Mouse (Mus musculus) midbrain, embryonic 15.5 days (tissue): ENCODE measurements around the gene Unc13a. TPM values are rescaled to one million over a fixed set of nuclear protein-coding genes. Genes with fewer than 3 reads are reported as not detected.
A peak's percentile ranks its signal among the peaks of the same experiment; 100 is the strongest.
"Not testable (repeated sequence)": the region's sequence is repeated elsewhere in the genome, so short reads cannot be mapped to it uniquely, and the experiment has no call there.

Experiments
- ATAC-seq: fragments of 200-750 bp; cut with Nextera tagmentation; replicated peaks from 2 replicates; pipeline ENCODE4 v1.8.0; 2017; ENCODE audit warnings: moderate TSS enrichment
- H3K27ac ChIP-seq: fragments of 300-500 bp; sonication (generic); 2 replicates; pipeline ENCODE4 v1.5.1; 2015; ENCODE audit warnings: mild to moderate bottlenecking, inconsistent platforms
- H3K27me3 ChIP-seq: fragments of 300-500 bp; sonication (generic); replicated peaks from 2 replicates; pipeline ENCODE4 v1.6.1; 2015; ENCODE audit warnings: inconsistent platforms
- H3K36me3 ChIP-seq: fragments of 300-500 bp; sonication (generic); replicated peaks from 2 replicates; pipeline ENCODE4 v1.6.1; 2015; ENCODE audit warnings: inconsistent platforms
- H3K4me1 ChIP-seq: fragments of 300-500 bp; sonication (generic); 2 replicates; pipeline ENCODE4 v1.6.1; 2015; ENCODE audit warnings: inconsistent platforms
- H3K4me2 ChIP-seq: fragments of 300-500 bp; sonication (generic); 2 replicates; pipeline ENCODE4 v1.6.1; 2015; ENCODE audit warnings: inconsistent platforms, mild to moderate bottlenecking, moderate library complexity
- H3K4me3 ChIP-seq: fragments of 300-500 bp; sonication (generic); 2 replicates; pipeline ENCODE4 v1.5.1; 2015; ENCODE audit warnings: mild to moderate bottlenecking, inconsistent platforms
- H3K9ac ChIP-seq: fragments of 300-500 bp; sonication (generic); 2 replicates; pipeline ENCODE4 v1.6.1; 2015; ENCODE audit warnings: mild to moderate bottlenecking, inconsistent platforms
- H3K9me3 ChIP-seq: fragments of 300-500 bp; sonication (generic); 2 replicates; pipeline ENCODE4 v1.6.1; 2016; ENCODE audit warnings: inconsistent platforms
- WGBS: fragments of 180-500 bp; shearing (Covaris S2); methylation state at CpG from one replicate; pipeline ENCODE4 v1.1.7; 2015; ENCODE audit warnings: mixed read lengths; 5-methylcytosine and 5-hydroxymethylcytosine counted together
- polyA plus RNA-seq: library from polyadenylated mRNA; unstranded; fragments of >200 nt; fragmentation: Nextera tagmentation; extraction: Ambion mirVana; gene quantifications from 2 replicates; pipeline ENCODE4 v1.2.1, GENCODE M21; 2015

The Unc13a gene
- polyA plus RNA-seq = 26.9 and 27.4 TPM in 2 replicates

DNA sequence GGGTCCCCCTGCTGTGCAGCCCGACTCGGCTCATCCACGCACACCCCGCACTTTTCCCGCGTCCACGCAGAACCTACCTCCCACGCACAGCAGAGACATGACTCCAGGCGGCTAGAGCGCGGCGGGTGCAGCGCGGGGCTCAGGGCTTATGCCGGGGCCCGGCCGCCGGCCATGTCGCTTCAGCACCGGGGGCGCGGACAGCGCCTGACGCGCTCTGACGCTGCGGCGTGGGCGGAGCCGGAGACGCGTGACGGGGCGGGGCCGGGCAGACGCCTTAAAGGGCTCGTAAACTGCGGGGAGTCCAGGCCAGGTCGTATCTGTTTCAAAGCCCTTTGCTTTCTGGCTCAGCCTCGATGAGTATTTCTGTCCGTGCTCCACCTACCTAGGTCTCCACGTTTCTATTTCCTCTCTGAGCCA, at the start of gene Unc13a:
Unc13a (minus strand) TSS at position 209 of the 417 bp plus-strand sequence.
- peak within 1 kb of the TSS; percentile 96 for H3K27ac ChIP-seq
- under 1% methylated on average over 42 of the region's 42 CpGs for WGBS
- peak within 1 kb of the TSS; percentile 87 for H3K4me2 ChIP-seq
- ATAC-seq = peak; percentile 69
- H3K36me3 ChIP-seq = no peaks in the 10 kb centered on the region
- no peaks in the 10 kb centered on the region for H3K9me3 ChIP-seq
- H3K4me1 ChIP-seq = peaks cover 57% of the 10 kb centered on the region
- peak within 1 kb of the TSS; percentile 96 for H3K4me3 ChIP-seq
- H3K9ac ChIP-seq = peak within 1 kb of the TSS; percentile 85
- no peaks in the 10 kb centered on the region for H3K27me3 ChIP-seq

DNA sequence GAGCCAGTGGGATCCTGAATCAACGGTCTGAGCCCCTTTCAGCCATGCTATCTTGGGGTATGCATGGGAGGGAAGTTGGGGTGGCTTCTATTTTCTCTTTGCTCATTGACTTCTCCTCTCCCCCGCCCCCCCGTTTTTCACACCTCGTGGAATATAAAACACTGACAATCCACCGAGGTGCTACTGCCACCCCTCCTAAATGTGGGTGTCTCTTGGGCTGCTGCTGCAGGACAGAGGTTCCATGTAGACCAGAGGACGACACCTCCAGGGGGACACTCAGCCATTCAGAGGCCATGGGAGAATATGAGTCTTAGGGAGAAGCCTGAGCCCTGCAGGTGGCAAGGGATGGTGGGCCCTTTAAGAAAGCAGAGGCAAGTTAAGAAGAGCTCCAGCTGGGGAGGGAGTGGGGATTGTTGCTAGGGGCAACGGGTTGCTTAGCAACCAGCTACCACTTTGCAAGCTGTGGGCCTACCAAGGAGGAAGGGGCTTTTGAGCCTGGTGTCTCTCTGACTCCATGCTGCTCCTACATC, 48.4 kb upstream of the Unc13a start:
- no peaks in the 10 kb centered on the region for H3K27me3 ChIP-seq
- H3K9ac ChIP-seq = no peak overlapping the region
- peaks cover 72% of the 10 kb centered on the region for H3K4me1 ChIP-seq
- ATAC-seq = peak; percentile 81
- H3K27ac ChIP-seq = peak overlapping the region; percentile 85
- peaks cover 22% of the 10 kb centered on the region; the same call in 1 of the 2 replicates for H3K36me3 ChIP-seq
- 17% methylated on average over 7 of the region's 7 CpGs for WGBS
- no peaks in the 10 kb centered on the region for H3K9me3 ChIP-seq
- peak overlapping the region; percentile 41 for H3K4me2 ChIP-seq
- H3K4me3 ChIP-seq = peak overlapping the region; percentile 18

DNA sequence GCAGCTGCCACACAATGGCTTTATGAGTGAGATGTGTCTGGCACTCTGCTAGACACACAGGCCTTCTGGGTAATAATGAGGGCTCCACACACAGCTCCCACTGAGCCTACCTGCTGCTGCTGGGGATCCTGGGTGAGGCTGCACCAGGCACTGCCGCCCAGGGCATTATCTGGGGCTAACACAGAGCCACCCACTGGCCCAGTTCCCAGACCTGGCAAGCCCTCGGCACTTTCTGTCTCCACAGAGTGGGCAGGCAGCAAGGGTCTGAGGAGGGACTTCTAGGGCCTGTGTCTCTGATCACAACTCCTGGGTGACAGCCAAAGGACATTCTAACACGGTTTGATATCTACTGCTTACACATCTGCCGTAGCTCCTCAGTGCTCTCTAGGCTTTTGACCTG, 47.7 kb upstream of the Unc13a start:
- peaks cover 65% of the 10 kb centered on the region for H3K4me1 ChIP-seq
- whole genome bisulfite sequencing = 28% methylated on average over 4 of the region's 4 CpGs
- peaks cover 22% of the 10 kb centered on the region; the same call in 1 of the 2 replicates for H3K36me3 ChIP-seq
- no peaks in the 10 kb centered on the region for H3K27me3 ChIP-seq
- H3K9ac ChIP-seq = no peak overlapping the region
- H3K27ac ChIP-seq = peak overlapping the region; percentile 85
- no peaks in the 10 kb centered on the region for H3K9me3 ChIP-seq
- no peak overlapping the region for H3K4me3 ChIP-seq
- peak; percentile 7 for ATAC-seq
- peak overlapping the region; percentile 9; the same call in 1 of the 2 replicates for H3K4me2 ChIP-seq

DNA sequence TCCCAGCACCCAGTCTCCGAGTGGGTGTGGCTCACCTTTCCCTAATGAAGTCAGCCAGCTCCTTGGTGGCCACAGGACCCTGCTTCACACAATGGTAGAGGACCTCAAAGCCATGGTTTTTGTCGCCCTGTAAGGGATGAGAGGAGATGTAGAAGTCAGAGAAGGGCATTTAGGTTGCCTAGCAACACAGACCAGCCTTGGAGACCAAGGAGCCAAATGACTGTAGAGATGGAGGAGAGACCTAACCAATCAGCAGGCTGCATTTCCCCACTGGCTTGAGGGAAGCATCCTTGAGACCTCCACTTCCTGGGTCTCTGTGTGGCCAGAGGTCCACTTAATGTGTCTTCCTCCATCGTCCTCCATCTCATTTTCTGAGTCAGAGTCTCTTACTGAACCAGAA, 46.7 kb upstream of the Unc13a start:
- Histone ChIP-seq H3K9me3 (no peaks in the 10 kb centered on the region), H3K4me1 (peaks cover 55% of the 10 kb centered on the region), H3K27me3 (no peaks in the 10 kb centered on the region), H3K27ac (no peak overlapping the region), H3K4me3 (no peak overlapping the region), H3K9ac (no peak overlapping the region), H3K36me3 (peaks cover 27% of the 10 kb centered on the region; the same call in 1 of the 2 replicates), H3K4me2 (no peak overlapping the region)
- 26% methylated on average over 3 of the region's 3 CpGs for WGBS
- ATAC-seq = no peak

DNA sequence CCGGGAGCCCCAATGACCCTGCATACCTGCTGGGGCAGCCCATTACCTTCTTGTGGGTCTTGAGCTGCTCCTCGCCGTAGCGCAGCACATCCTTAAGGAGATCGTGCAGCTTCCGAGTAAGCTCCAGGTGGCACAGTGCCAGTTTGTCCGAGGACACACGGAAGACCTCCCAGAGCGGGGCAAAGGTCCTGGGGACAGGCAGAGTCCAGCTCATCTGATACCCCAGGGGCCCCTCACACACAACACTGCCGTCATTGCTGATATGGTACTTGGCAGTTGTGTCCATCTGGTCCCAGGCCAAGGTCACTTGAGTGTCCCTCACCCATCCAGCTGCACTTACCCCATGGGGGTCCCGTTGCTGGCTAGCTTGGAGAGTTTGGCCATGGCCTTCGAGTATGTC, 45.5 kb upstream of the Unc13a start:
- Histone ChIP-seq H3K4me3 (no peak overlapping the region), H3K9ac (no peak overlapping the region), H3K27ac (no peak overlapping the region), H3K4me1 (peaks cover 44% of the 10 kb centered on the region), H3K27me3 (no peaks in the 10 kb centered on the region), H3K36me3 (peaks cover 32% of the 10 kb centered on the region; the same call in 1 of the 2 replicates), H3K4me2 (no peak overlapping the region), H3K9me3 (no peaks in the 10 kb centered on the region)
- 89% methylated on average over 12 of the region's 12 CpGs for WGBS
- ATAC-seq = no peak

DNA sequence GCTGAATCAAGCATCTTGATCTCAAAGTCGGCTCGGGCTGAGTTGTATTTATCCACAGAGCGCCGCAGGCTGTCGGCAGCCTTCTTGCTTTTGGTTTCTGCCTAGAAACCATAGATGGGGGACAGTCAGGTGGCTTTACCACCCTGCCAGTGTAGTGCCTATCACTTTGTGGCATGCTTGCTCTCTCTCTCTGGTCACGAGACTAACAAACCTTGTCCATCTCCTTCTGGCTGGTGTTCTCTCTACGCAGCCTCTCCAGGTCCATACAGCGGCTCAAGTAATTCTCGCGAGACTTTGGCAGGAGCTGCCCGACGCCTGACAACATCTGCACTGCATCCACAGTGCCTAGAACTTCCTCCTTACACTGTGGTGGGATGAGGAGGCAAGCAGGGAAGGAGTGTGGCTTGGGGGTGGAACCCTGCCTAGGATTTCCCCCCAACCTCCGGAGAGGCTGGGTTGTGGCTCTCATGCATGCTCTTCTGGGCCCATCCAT, 45.0 kb upstream of the Unc13a start:
- WGBS = 89% methylated on average over 13 of the region's 13 CpGs
- ATAC-seq = no peak

DNA sequence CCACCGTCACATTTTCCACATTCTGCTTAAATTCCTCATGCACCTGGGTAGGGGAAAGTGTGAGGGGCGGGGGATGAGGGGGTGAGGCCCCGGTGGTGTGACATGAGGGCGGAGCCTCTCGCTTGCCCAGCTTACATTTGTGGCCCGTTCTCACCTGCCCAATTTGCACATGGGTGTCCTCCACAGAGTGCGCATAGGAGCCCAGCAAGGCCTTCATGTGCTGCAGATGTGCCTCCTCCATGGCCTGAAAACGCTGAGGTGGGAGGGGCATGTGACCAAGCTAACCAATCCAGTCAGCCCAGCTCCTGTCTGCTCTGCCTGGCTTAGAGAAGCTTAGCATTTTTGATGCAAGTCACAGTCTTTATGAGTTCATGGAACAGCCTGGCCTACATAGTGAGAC, 44.0 kb upstream of the Unc13a start:
- 60% methylated on average over 8 of the region's 8 CpGs for WGBS
- H3K4me2 ChIP-seq = no peak overlapping the region
- no peaks in the 10 kb centered on the region for H3K9me3 ChIP-seq
- H3K4me1 ChIP-seq = peaks cover 28% of the 10 kb centered on the region
- no peak overlapping the region for H3K4me3 ChIP-seq
- H3K9ac ChIP-seq = no peak overlapping the region
- H3K36me3 ChIP-seq = peaks cover 35% of the 10 kb centered on the region; the same call in 1 of the 2 replicates
- no peak for ATAC-seq
- H3K27me3 ChIP-seq = no peaks in the 10 kb centered on the region
- no peak overlapping the region for H3K27ac ChIP-seq

More for the DNA sequence above, 45.0 kb upstream of the Unc13a start:
- Histone ChIP-seq H3K9me3 (no peaks in the 10 kb centered on the region), H3K4me3 (no peak overlapping the region), H3K27ac (no peak overlapping the region), H3K4me2 (no peak overlapping the region), H3K36me3 (peaks cover 35% of the 10 kb centered on the region; the same call in 1 of the 2 replicates), H3K4me1 (peaks cover 39% of the 10 kb centered on the region), H3K9ac (no peak overlapping the region), H3K27me3 (no peaks in the 10 kb centered on the region)

DNA sequence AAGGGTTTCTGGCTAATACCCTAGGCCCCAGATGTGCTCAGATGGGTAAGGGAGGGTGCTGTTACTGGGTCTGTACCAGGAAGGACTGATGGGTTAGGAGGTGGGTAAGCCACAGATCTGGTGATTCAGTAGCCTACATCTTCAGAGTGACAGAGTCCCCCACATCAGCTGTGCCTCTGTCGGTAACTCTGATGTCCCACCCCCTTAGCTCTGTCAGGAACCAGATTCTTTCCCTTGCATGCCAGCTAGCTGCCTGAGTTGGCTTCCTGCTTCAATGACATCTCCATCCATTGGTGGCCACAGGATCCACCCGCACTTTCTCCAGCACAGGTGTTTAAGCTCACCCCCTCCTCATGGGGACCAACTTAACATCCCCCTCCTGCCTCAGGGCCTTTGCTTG, 40.0 kb upstream of the Unc13a start:
- Histone ChIP-seq H3K36me3 (peaks cover 22% of the 10 kb centered on the region; the same call in 1 of the 2 replicates), H3K4me1 (peaks cover 6% of the 10 kb centered on the region), H3K27me3 (no peaks in the 10 kb centered on the region; the same call in 1 of the 2 replicates), H3K9ac (no peak overlapping the region), H3K27ac (no peak overlapping the region), H3K4me2 (no peak overlapping the region), H3K4me3 (no peak overlapping the region), H3K9me3 (no peaks in the 10 kb centered on the region)
- 77% methylated on average over 2 of the region's 2 CpGs for WGBS
- no peak for ATAC-seq

DNA sequence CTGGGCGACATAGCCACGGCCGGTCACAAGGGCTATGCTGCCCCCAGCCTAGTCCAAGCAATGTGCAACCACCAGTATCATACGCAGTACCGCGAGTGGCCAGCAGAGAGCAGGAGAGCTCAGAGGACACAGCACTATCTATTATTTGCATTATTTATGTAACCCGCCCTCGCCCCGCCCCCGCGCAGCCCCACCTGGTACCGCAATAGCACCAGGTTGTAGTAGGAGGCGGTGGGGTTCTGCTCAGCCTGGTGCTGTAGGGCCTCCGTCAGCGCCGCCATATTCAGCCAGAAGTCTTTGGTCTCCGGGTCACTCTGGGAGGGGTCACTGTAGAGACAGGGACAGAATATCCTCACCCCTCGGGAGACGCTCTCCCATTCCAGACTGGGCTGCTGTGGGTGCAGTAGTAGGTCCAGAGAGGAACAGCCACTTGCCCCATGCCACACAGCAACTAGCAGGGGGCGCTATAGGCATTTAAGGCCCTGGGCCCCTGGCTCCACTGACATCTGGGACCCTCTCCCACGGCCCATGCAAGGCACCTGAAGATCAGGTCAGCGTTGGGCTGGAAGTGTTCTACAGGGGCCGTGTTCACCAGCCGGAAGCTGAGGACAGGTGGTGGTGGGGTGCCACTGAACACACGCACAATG, 38.4 kb upstream of the Unc13a start:
- Histone ChIP-seq H3K4me2 (peak overlapping the region; percentile 43), H3K36me3 (peaks cover 13% of the 10 kb centered on the region; the same call in 1 of the 2 replicates), H3K27me3 (peaks cover 5% of the 10 kb centered on the region; the same call in 1 of the 2 replicates), H3K4me1 (peaks cover 6% of the 10 kb centered on the region), H3K9ac (no peak overlapping the region), H3K4me3 (peak overlapping the region; percentile 12; the same call in 1 of the 2 replicates), H3K9me3 (no peaks in the 10 kb centered on the region), H3K27ac (no peak overlapping the region)
- peak; percentile 83 for ATAC-seq
- 21% methylated on average over 25 of the region's 25 CpGs for whole genome bisulfite sequencing

DNA sequence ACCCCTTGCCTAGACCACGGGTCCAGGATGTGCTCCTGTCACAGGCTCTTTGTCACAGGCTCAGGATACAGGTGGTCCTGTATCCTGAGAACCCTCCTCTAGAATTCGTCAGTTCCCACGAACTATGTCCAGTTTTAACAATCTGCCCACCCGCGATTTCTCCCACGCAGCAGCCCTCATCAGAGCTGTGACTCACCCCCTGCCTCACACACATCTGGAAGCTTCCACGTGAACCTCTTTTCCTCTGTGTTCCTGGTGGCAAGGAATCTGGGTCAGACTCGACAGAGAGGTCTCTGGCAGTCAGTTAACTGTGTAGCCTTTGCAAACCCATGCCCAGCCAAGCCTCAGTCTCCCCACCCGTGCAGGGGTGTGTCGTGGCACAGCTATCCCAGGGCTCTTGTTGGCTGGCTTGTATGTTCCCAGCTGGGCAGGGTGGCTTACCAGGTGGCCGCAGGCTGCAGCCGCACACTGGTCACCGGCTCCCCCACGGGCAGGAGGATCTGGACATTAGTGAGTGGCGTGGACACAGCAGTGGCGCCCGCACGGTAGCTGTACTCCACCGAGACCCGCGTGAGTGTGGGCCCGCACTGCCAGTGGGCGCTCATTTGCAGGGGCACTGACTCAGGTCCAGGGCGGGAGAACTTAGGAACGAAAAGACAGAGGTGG, 37.7 kb upstream of the Unc13a start:
- H3K4me3 ChIP-seq = no peak overlapping the region
- H3K4me2 ChIP-seq = peak overlapping the region; percentile 43; the same call in 1 of the 2 replicates
- peaks cover 13% of the 10 kb centered on the region; the same call in 1 of the 2 replicates for H3K36me3 ChIP-seq
- peaks cover 6% of the 10 kb centered on the region for H3K4me1 ChIP-seq
- H3K9me3 ChIP-seq = no peaks in the 10 kb centered on the region
- no peak; the same call in none of the 2 replicates for ATAC-seq
- H3K27me3 ChIP-seq = peaks cover 5% of the 10 kb centered on the region; the same call in 1 of the 2 replicates
- H3K9ac ChIP-seq = no peak overlapping the region
- H3K27ac ChIP-seq = no peak overlapping the region
- 42% methylated on average over 25 of the region's 25 CpGs for WGBS

DNA sequence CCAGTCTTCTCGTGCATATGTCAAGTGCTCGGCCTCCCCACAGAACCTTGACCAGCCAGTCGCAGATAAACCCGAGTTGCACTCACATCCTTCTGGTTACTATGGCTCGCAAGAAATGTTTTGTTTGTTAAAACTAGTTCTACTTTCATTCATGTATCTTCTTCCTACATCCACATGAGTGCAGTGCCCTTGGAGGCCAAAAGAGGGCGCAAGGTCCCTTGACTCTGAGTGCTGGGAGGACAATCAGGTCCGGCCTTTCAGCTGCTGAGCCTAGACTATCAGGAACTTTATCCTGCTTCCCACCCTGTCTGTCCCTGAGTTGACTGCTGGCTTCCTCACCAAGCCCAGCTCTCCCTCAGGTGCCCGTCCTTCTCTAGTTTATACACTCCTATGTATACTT, 36.3 kb upstream of the Unc13a start:
- WGBS = 33% methylated on average over 8 of the region's 8 CpGs
- H3K27me3 ChIP-seq = peaks cover 12% of the 10 kb centered on the region

DNA sequence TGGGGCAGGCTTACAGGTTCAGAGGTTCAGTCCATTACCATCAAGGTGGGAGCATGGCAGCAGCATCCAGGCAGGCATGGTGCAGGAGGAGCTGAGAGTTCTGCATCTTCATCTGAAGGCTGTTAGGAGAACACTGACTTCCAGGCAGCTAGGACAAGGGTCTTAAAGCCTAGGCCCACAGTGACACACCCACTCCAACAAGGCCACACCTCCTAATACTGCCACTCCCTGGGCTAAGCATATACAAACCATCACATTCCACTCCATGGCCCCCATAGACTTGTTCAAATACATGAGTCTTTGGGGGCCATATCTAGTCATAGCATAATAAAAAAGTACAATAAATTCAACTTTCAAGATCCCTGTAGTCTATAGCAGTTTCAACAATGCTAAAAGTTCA, 31.8 kb upstream of the Unc13a start:
- not testable (repeated sequence) for ATAC-seq, H3K4me1 ChIP-seq, H3K9ac ChIP-seq, H3K27ac ChIP-seq, H3K4me2 ChIP-seq, H3K4me3 ChIP-seq, H3K36me3 ChIP-seq, H3K9me3 ChIP-seq
- H3K27me3 ChIP-seq = peaks cover 51% of the 10 kb centered on the region

More for the DNA sequence above, 36.3 kb upstream of the Unc13a start:
- no peak overlapping the region for H3K4me3 ChIP-seq
- H3K27ac ChIP-seq = no peak overlapping the region
- H3K4me2 ChIP-seq = no peak overlapping the region
- H3K36me3 ChIP-seq = peaks cover 4% of the 10 kb centered on the region; the same call in 1 of the 2 replicates
- H3K9ac ChIP-seq = no peak overlapping the region
- H3K4me1 ChIP-seq = peaks cover 6% of the 10 kb centered on the region
- ATAC-seq = no peak
- H3K9me3 ChIP-seq = no peaks in the 10 kb centered on the region
